Mouse (Mus musculus) brain, embryonic 14.5 days (tissue): ENCODE data around the gene Ccdc77.

Source experiments
- CTCF ChIP-seq: fragments of 200-500 bp; IDR thresholded peaks from 2 replicates; pipeline ENCODE4 v1.5.1; 2012; ENCODE audit warnings: inconsistent platforms, mild to moderate bottlenecking, moderate library complexity, borderline replicate concordance; ENCODE audit not compliant: insufficient read depth, insufficient read length; ENCODE audit errors: extremely low read depth
- POLR2A ChIP-seq: fragments of 200-500 bp; IDR thresholded peaks from 2 replicates; pipeline ENCODE4 v1.6.1; 2012; ENCODE audit warnings: mild to moderate bottlenecking, inconsistent platforms, borderline replicate concordance; ENCODE audit not compliant: poor library complexity, insufficient read depth, insufficient read length, severe bottlenecking; ENCODE audit errors: extremely low read depth

GRCm38 (mm10) chr6:120390054-120390453 is 25.9 kb upstream of the Ccdc77 start:
- TF ChIP-seq CTCF (no peak), POLR2A (no peak)
